Mouse (Mus musculus) megakaryocyte progenitor cell, adult 5-6 weeks (primary cell): ENCODE results near the gene Praf2. TPM values are rescaled to one million over a fixed set of nuclear protein-coding genes. Genes with fewer than 3 reads are reported as not detected.
"Not testable (repeated sequence)": the region's sequence is repeated elsewhere in the genome, so short reads cannot be mapped to it uniquely, and the experiment has no call there.

Source experiments
- ATAC-seq: replicated peaks from 2 replicates; pipeline ENCODE4 v1.8.0; 2016; ENCODE audit warnings: mild to moderate bottlenecking, moderate TSS enrichment, inconsistent platforms; ENCODE audit not compliant: poor library complexity
- total RNA-seq, 2 experiments: library from RNA; stranded (forward) in 1 of 2; stranded (reverse) in 1 of 2; fragments of 157-497, 149-512 nt in 1 of 2; fragments of 200-1000 nt in 1 of 2; gene quantifications; 2 replicates each; pipeline versions ENCODE4 v1.2.3 to v1.2.4; 2015 to 2017

Praf2 gene
- total RNA-seq (2015) (11.1 and 15.3 TPM in 2 replicates), total RNA-seq (2017) (3.4 and 4.9 TPM in 2 replicates)

- ATAC-seq: peak; percentile 97
These were observed at the start of gene Praf2 for GRCm38 (mm10) chrX:7728215-7728921. Gene Praf2 (plus strand): TSS chrX:7728439.

DNA sequence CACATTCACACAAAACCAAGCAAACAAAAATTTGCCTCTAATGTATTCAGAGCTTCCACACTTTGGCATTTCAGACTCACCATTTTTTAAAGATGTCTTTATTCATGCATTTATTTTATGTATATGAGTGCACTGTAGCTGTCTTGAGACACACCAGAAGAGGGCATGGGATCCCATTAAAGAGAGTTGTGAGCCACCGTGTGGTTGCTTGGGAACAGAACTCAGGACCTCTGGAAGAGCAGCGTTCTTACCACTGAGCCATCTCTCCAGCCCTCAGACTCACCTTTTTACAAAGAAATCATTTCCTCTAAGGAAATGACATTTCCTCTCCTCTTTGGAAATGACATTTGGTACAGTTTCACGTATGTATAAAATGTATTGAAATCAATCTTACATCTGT, 49.3 kb upstream of the Praf2 start:
- ATAC-seq: no peak

DNA sequence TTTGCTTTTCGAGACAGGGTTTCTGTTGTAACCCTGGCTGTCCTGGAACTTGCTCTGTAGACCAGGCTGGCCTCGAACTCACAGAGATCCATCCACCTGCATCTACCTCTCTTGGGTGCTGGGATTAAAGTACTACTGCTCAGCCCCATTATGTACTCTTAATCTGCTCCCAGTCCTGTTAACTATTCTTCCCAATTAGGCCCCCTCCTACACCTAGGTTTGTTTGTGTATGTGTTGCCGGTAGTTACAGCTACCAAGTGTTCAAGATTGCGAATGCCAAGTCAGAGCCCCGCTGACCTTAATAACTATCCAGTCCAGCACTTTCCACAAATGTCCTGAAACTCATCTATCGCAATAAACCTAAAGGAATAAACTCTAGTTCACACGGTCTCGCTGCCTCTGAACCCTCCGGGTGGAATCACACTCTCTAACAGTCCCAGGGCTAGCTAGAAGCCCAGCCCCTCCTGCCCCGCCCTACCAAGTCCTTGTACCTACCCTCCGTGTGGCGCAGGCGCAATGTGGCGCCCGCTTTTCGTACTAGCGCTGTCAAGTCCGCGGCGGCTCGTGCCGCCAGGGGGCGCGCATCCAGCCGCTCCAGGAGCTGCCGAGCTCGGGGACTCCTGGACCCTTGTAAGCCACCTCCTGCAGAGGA, 48.7 kb upstream of the Praf2 start:
- peak; percentile 98 for ATAC-seq

GRCm38 (mm10) chrX:7680057-7680412, 48.2 kb upstream of the Praf2 start:
- ATAC-seq: no peak

DNA sequence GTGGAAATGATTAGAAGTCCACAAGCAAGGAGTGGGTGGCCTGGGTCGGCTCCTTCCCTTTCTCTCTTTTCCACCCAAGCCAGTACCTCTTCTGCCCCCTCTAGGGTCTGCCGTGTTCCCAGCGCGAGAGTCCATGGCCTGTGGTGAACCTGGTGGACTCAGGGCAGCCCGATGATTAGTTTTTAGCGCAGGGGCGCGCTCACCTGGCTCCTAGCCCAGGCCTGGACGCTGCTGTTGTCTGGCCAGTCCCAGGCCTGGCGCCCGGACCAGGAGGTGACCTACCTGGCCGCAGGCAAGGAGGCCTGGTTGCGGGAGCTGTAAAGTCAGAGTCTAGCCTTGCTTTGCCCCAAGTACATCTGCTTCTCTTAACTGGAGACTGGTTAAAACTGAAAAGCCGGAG, 47.4 kb upstream of the Praf2 start, which contains the start of gene Magix:
Magix (minus strand) TSS at position 388 of the 400 bp plus-strand sequence.
- no peak for ATAC-seq

DNA sequence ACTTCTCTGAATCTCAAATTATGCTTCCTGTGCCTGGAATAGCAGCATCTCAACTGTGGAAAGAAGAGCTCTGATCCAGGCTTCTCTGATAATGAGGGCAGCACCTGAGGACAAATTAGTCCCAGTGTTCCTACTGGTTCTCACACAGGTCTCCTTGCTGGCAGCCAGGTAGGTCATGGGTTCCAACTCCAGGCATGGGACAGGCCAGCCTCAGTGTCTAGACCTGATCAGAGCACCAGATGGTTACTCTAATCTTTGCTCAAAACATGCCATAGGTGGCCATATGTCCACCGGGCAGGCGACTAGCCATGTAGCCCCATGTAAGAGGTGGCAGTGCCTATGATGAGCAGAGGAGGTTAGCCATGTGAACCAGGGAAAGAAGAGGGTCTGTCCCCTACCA, 39.9 kb upstream of the Praf2 start:
- no peak for ATAC-seq

- ATAC-seq: no peak
These were observed 37.8 kb upstream of the Praf2 start for GRCm38 (mm10) chrX:7690486-7690885.

- ATAC-seq: peak; percentile 53
These were observed 35.4 kb upstream of the Praf2 start for GRCm38 (mm10) chrX:7692862-7693261.

- no peak for ATAC-seq
These were observed 31.7 kb upstream of the Praf2 start for GRCm38 (mm10) chrX:7696520-7696919.

DNA sequence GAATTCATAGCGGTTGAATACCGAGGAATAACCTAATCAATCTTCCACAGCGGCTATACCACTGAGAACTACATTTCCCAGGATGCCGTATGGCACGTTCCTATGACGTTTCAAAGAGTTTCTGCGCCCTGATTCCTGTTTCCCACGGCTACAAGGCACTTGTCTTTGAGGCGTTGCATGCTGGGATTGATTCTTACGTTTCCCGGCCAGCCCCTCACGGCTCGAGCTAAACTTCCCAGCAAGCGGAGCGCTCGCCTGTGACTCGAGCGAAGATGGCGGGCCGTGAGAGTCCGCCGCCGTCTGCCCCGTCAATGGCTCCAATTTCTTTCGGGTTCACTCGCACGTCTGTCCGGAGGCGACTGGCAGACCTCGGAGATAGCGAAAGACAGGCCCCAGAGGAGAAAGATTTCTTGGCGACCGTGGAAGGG, 31.3 kb upstream of the Praf2 start, which contains the start of gene Gpkow:
Gpkow (plus strand) TSS at position 178 of the 428 bp plus-strand sequence.
- peak; percentile 100 for ATAC-seq

DNA sequence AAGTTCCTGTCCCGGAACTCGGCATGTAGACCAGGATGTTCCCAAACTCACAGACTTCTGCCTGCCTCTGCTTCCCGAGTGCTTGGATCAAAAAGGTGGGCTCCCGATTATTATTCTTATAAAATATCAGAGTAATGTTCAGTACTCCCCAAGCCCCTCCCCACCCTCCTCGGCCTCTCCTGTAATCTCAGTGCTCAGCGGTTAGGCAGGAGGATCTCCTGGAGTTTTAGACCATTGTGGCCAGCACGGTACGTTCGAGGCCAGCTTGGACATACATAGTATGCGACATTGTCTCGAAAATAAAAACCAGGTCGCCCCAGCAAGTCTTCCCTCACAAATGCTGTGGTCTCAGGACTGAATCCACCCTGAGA, 14.5 kb upstream of the Praf2 start:
- not testable (repeated sequence) for ATAC-seq

DNA sequence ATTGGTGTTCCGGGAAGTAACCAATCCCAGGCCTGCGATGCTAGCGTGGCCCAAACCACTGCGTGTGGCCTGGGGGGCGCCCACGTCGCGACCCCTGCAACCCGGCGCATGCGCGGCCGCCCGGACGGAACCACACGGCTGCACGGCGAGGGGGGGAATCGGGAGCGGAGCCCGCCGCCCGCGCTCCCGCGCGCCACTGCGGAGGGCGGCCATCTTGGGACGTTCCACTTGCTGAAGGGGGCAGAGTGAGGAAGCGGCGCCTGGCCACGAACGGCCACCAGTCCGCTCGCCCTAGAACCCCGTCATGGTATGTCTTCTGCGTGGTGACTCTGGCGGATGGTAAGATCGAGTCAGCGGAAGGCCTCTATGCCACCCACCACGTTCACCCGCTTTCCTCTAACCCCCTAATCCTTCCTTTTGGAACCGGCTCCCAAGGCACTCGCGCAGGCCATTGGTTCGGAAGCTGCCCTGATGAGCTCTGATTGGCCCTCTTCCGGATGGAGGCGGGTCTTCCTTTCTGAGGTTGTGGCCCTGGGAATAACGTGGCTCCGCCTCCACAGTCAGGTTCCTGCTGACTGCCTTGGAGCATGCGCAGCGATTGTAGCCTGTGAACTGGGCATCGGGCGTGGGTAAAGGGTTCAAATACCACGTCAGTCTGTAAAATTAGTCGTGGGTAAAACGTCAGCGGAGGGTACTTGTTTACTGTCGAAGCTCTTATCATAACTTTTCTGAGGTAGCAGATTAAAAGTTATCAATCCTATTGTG, 13.9 kb upstream of the Praf2 start, which contains the start of gene Wdr45:
Wdr45 (plus strand) TSS at position 199 of the 765 bp plus-strand sequence.
- peak; percentile 97 for ATAC-seq

DNA sequence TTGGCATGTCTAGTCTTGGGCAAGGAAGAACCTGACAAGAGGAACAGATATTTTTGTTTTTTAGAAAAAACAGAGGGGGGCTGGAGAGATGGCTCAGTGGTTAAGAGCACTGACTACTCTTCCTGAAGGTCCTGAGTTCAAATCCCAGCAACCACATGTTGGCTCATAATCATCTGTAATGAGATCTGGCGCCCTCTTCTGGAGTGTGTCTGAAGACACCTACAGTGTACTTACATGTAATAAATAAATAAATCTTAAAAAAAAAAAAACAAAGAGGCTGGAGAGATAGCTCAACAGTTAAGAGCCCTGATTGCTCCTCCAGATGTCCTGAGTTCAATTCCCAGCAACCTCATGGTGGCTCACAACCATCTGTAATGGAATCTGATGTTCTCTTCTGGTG, 12.2 kb upstream of the Praf2 start:
- ATAC-seq: not testable (repeated sequence)

DNA sequence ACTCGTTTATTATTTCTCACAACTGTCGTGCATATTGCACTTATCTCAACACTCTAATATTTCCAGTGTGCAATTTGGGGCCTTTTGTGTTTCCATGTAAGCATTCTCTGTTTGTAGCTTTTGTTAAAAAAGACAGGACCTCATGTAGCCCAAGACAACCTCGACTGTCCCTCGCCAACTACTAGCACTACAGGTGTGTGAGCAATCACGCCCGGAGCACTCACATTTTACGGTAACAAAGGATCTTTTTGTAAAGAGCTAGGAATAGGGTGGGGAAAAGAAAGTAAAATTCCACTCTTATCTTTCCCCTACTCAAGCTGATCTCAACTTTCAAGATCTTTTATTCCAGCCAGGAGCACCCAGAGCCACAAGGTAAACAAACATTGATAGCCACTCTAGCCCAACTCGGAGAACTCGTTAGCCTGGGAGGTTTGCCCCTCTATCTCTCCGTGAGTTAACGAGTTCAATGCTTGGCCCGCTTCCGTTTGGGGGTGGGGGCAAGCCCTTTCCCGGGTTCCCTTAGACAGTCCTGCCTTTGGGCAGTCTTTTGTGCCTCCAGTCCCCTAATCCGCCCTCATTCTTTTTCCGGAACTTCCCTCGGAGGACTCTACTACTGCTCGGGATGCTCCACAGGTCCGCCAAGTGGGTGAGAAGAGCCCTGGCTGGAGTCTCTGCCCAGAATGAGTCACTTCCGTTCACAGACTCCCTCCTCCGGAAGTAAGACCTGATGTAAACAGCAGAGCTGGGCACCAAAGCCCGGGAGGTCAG, 6.5 kb upstream of the Praf2 start, which contains the start of gene Gm45208:
Gm45208 (plus strand) TSS at position 732 of the 768 bp plus-strand sequence.
- peak; percentile 96 for ATAC-seq

- ATAC-seq: no peak
These were observed 6.0 kb upstream of the Praf2 start for GRCm38 (mm10) chrX:7722282-7722611.

DNA sequence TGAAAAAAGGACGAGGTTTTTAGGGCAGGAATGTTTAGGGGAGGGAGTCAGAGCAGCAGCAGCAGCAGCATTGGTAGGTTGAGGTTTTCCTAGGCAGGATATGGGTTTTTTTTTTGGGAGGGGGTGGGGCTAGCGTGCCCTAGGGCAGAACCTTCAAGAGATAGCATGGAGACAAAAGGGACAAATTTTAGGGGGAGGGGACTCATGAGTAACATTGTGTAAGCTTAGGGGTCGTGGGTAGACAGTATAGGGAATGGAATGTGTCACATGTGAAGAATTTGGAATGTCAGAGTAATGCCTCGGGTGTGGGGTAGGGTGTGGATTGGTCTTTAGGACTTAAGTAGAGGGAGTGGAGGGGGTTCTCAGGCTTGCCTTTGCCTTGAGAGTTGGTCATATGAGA, 5.5 kb upstream of the Praf2 start:
- ATAC-seq: no peak

DNA sequence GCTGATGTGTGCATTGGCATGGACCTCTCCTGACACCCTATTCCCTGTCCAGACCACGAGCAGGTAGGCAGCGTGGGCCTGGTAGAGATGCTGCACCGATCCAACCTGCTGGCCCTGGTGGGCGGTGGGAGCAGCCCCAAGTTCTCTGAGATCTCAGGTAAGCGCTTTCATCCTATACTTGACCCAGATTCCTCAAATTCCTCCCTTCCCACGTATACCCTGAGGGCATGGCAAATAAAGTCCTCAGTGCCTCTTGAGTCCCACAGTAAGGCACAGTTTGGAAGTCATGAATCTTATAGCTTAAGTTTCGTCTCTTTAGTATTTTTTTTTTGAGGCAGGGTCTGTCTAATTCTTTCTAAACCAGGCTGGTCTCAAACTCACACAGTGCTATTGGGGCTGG, 4.1 kb upstream of the Praf2 start:
- ATAC-seq: no peak

DNA sequence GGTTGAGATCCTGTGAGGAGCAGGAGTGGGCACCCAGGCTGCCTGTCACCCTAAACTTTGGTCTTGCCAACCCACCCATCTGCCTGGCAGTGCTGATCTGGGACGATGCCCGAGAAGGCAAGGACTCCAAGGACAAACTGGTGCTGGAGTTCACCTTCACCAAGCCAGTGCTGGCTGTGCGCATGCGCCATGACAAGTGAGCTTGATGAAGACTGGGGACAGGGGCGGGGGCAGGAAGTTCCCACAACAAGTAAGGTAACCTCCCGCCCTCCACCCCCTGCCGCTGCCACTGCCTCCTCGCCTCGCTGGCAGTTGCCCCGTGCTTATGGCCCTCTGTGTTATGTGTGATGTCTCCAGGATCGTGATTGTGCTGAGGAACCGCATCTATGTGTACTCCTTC, 2.4 kb upstream of the Praf2 start:
- ATAC-seq: no peak

DNA sequence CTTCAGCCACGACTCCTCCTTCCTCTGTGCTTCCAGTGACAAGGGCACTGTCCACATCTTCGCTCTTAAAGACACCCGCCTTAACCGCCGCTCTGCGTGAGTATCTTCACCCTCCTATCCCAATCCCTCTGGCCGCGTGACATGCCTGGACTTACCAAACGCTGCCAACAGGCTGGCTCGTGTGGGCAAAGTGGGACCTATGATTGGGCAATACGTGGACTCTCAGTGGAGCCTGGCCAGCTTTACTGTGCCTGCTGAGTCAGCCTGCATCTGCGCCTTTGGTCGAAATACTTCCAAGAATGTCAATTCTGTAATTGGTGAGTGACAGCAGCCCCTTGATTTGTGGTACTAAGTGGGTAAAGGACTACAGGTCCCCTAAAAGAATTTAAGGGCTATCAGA, 1.1 kb upstream of the Praf2 start:
- ATAC-seq: no peak

DNA sequence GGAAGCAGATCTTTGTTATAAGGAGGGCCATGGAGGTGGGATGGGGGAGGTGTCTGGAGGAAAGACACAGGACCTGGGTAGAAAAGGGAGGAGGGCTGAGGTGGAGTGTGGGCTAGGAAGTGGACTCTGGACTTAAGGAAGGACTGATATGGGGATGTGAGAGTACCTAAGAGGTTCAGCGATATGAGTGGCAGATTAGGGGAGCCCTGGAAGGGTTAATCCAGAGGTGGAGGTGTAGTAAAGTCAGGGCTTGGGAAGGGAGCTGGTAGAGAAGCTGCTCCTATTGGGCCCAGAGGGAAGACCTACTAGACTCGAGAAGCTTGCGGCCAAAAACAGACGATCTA, 655 bp downstream of the Praf2 start:
- ATAC-seq: no peak

DNA sequence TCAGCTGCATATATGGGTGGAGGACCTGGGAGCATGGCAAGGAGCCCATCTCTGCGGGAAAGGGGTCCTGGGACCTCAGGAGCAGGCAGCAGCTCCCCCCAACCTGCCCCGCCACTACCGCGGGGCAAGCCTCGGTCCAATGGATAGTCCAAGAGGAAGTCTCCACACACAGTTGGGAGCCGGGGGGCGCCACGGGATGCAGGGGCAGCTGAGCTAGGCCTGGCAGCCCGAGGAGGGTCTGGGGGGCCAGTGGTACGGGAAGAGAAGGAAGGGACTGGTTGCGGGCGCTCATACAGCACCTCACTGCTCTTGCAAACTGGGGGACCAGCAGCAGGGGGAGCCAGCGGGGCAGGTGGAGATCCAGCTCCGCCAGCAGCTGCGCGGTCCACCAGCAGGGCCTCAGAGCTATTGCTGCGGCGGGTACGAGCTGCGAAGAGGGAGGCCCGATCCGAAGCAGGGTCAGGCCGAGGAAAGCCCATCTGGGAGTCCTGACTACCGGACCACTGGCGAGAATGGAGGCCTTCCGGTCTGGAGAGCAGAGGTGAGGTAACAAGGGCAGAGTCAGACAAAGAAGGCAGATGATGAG, 5.4 kb downstream of the Praf2 start:
- peak; percentile 99 for ATAC-seq
